Mouse (Mus musculus) macrophage (primary cell): ENCODE results near the gene Ggt6. TPM values are rescaled to one million over a fixed set of nuclear protein-coding genes. Genes with fewer than 3 reads are reported as not detected.

Experiments
- H3K27ac ChIP-seq: fragments of 350-480 bp; formaldehyde crosslinking; 2 replicates; pipeline ENCODE4 v1.9.0; 2021
- H3K36me3 ChIP-seq: fragments of 350-480 bp; formaldehyde crosslinking; 2 replicates; pipeline ENCODE4 v1.9.0; 2021; ENCODE audit errors: inconsistent target
- H3K4me3 ChIP-seq: fragments of 350-480 bp; formaldehyde crosslinking; 2 replicates; pipeline ENCODE4 v1.9.0; 2021; ENCODE audit errors: inconsistent target
- H3K79me2 ChIP-seq: fragments of 350-480 bp; formaldehyde crosslinking; 2 replicates; pipeline ENCODE4 v1.9.0; 2021; ENCODE audit errors: inconsistent target
- WGBS: methylation state at CpG from one replicate; pipeline ENCODE4 v1.1.7; 2026; ENCODE audit warnings: inconsistent platforms; ENCODE audit not compliant: missing documents; 5-methylcytosine and 5-hydroxymethylcytosine counted together
- polyA plus RNA-seq: library from polyadenylated mRNA; stranded (reverse); fragments of 250-400 nt; gene quantifications from 3 replicates; pipeline ENCODE4 v1.2.4, GENCODE M21; 2018; ENCODE audit warnings: inconsistent platforms

The Ggt6 gene
- polyA plus RNA-seq, 1 experiment from 2014 or later, result not detected

- 53% methylated on average over 5 of the region's 5 CpGs for WGBS
- Histone ChIP-seq H3K4me3 (no peak overlapping the region), H3K36me3 (no peaks in the 10 kb centered on the region), H3K79me2 (no peaks in the 10 kb centered on the region), H3K27ac (no peak overlapping the region)
These were observed 33.9 kb downstream of the Ggt6 start for GRCm38 (mm10) chr11:72469217-72469616.

- Histone ChIP-seq H3K79me2 (no peaks in the 10 kb centered on the region), H3K4me3 (no peak overlapping the region), H3K36me3 (no peaks in the 10 kb centered on the region), H3K27ac (no peak overlapping the region)
- WGBS, result 59% methylated on average over 4 of the region's 4 CpGs
These were observed 34.7 kb downstream of the Ggt6 start for GRCm38 (mm10) chr11:72470004-72470403.

- Histone ChIP-seq H3K4me3 (no peak overlapping the region), H3K79me2 (no peaks in the 10 kb centered on the region), H3K27ac (no peak overlapping the region), H3K36me3 (no peaks in the 10 kb centered on the region)
- 97% methylated on average over 6 of the region's 6 CpGs for WGBS
These were observed 36.1 kb downstream of the Ggt6 start for GRCm38 (mm10) chr11:72471381-72471780.

GRCm38 (mm10) chr11:72473540-72473939, 38.2 kb downstream of the Ggt6 start:
- 86% methylated on average over 1 of the region's 4 CpGs for whole genome bisulfite sequencing
- Histone ChIP-seq H3K36me3 (no peaks in the 10 kb centered on the region), H3K79me2 (no peaks in the 10 kb centered on the region), H3K4me3 (no peak overlapping the region), H3K27ac (no peak overlapping the region)

- WGBS, result 85% methylated on average over 2 of the region's 3 CpGs
- H3K36me3 ChIP-seq, result no peaks in the 10 kb centered on the region
- no peak overlapping the region for H3K27ac ChIP-seq
- no peaks in the 10 kb centered on the region for H3K79me2 ChIP-seq
- H3K4me3 ChIP-seq, result no peak overlapping the region
These were observed 39.6 kb downstream of the Ggt6 start for GRCm38 (mm10) chr11:72474926-72475325.

GRCm38 (mm10) chr11:72475408-72475807, 40.1 kb downstream of the Ggt6 start:
- Histone ChIP-seq H3K79me2 (no peaks in the 10 kb centered on the region), H3K4me3 (no peak overlapping the region)

DNA sequence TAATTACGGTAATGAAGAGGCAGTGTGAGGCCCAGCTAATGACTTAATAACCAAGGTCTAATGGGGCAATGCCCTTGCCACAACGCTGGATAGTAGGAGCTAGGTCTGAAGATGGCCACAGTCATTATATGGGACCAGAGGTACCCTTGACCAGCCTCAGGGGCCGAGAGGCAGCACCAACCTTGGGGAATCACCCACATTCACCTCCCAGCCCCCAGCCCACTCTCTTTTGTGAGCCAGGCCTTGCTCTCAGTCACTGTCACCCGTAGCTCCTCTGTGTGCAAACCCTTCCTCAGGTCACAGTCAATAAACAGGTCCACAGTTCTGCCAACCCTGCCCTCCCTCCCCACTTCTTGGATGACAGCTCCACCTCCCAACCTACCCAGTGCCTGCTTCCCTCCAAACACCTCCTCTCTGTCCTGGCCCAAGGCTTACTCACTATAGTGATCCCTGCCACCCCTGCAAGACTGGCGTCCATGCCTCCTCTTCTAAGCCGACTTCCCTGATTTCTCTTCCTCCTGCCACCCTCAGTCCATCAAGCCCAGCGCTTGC, 40.8 kb downstream of the Ggt6 start:
- Histone ChIP-seq H3K79me2 (no peaks in the 10 kb centered on the region), H3K36me3 (no peaks in the 10 kb centered on the region), H3K4me3 (no peak overlapping the region), H3K27ac (no peak overlapping the region)
- WGBS, result 55% methylated on average over 7 of the region's 7 CpGs

More at GRCm38 (mm10) chr11:72475408-72475807, 40.1 kb downstream of the Ggt6 start:
- 46% methylated on average over 7 of the region's 7 CpGs for WGBS
- Histone ChIP-seq H3K27ac (no peak overlapping the region), H3K36me3 (no peaks in the 10 kb centered on the region)

GRCm38 (mm10) chr11:72477182-72477581, 41.9 kb downstream of the Ggt6 start:
- WGBS, result 69% methylated on average over 4 of the region's 5 CpGs

GRCm38 (mm10) chr11:72477653-72478052, 42.3 kb downstream of the Ggt6 start:
- Histone ChIP-seq H3K79me2 (no peaks in the 10 kb centered on the region), H3K4me3 (no peak overlapping the region), H3K27ac (no peak overlapping the region), H3K36me3 (no peaks in the 10 kb centered on the region)
- 88% methylated on average over 1 of the region's 1 CpGs for WGBS

More at GRCm38 (mm10) chr11:72477182-72477581, 41.9 kb downstream of the Ggt6 start:
- no peaks in the 10 kb centered on the region for H3K36me3 ChIP-seq
- H3K27ac ChIP-seq, result no peak overlapping the region
- H3K79me2 ChIP-seq, result no peaks in the 10 kb centered on the region
- H3K4me3 ChIP-seq, result no peak overlapping the region

GRCm38 (mm10) chr11:72478228-72478627, 42.9 kb downstream of the Ggt6 start:
- Histone ChIP-seq H3K4me3 (no peak overlapping the region), H3K36me3 (no peaks in the 10 kb centered on the region), H3K79me2 (no peaks in the 10 kb centered on the region), H3K27ac (no peak overlapping the region)
- WGBS, result 68% methylated on average over 6 of the region's 6 CpGs

DNA sequence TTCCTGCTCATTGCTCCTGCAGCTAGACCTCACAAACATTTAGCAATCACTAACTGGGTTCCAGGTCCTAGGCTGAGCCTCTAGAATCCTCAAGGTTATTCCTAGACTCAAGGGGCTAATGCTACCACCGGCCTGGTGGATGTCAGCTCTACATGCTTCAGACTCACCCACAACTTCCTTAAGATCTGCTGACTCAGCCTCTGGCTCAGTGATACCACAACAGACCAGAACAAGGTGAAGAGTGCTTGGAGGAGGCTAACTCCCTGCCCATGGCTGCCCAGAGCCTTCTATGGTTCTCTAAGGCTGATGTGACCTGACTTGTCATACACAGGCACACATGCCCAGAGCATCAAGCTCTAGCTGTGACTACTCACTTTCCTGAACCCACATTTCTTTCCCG, 44.2 kb downstream of the Ggt6 start:
- Histone ChIP-seq H3K36me3 (no peaks in the 10 kb centered on the region), H3K4me3 (no peak overlapping the region), H3K27ac (no peak overlapping the region), H3K79me2 (no peaks in the 10 kb centered on the region)
- 35% methylated on average over 2 of the region's 2 CpGs for WGBS

DNA sequence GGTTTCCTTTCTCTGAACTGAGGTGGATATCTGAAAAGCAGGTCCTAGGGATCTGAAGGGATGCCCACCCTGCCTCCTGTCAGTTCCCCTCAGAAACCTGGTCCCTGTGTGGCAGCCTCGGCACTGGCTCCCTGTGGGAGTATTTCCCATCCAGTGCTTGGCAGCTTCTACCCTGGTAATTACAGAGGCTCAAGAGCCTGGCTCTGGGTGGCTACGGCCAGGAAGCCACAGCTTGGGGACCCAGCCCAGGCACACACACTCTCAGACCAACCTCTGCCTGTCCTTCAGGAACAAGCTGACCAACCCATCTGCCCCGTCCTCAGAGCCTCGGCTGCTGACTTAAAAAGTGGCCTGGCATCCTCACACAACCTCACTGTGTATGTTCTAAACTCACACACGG, 46.0 kb downstream of the Ggt6 start:
- no peak overlapping the region for H3K27ac ChIP-seq
- WGBS, result 61% methylated on average over 5 of the region's 5 CpGs
- no peaks in the 10 kb centered on the region for H3K79me2 ChIP-seq

DNA sequence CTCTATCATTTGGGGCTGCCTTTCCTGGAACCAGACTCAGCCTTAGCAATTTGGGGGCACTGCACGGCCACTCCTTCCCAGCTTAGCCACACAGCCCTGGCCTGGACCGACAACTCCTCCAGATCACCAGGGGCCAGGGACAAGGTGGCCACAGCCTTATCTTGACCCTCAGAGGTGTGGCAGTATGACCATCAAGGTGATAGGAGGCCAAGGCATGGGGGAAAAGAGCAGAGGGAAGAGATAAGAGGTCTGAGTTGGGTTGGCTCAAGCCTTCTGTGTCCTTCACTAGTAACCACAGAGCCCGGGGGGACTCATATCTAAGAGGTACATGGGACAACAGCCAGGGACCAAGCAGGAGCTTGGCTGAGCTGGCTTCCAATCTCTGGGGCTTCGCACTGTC, 46.6 kb downstream of the Ggt6 start:
- H3K27ac ChIP-seq, result no peak overlapping the region

More for the DNA sequence above, 46.0 kb downstream of the Ggt6 start:
- H3K36me3 ChIP-seq, result no peaks in the 10 kb centered on the region
- H3K4me3 ChIP-seq, result no peak overlapping the region

DNA sequence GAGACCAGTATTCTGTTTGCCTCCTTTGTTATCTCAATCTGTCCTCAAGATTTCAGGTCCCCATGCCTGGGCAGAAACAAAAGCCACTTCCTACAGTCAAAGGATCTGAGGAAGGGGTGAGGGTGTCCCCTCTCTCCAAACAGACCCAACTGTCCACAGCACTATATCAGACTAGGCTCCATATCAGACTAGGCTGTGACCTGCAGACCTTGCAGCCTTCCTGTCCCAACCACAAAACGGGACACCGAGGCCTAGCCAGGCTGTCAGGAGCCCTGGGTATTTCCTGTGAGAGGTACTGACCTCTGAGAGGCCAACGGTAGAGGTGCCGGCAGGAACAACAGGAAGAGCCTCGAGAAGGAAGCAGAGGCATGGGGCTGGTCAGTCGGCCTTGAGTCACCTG, 49.2 kb downstream of the Ggt6 start:
- Histone ChIP-seq H3K4me3 (no peak overlapping the region), H3K27ac (no peak overlapping the region), H3K36me3 (no peaks in the 10 kb centered on the region), H3K79me2 (no peaks in the 10 kb centered on the region)
- WGBS, result 18% methylated on average over 6 of the region's 6 CpGs

More for the DNA sequence above, 46.6 kb downstream of the Ggt6 start:
- Histone ChIP-seq H3K79me2 (no peaks in the 10 kb centered on the region), H3K4me3 (no peak overlapping the region), H3K36me3 (no peaks in the 10 kb centered on the region)
- 62% methylated on average over 4 of the region's 4 CpGs for WGBS

DNA sequence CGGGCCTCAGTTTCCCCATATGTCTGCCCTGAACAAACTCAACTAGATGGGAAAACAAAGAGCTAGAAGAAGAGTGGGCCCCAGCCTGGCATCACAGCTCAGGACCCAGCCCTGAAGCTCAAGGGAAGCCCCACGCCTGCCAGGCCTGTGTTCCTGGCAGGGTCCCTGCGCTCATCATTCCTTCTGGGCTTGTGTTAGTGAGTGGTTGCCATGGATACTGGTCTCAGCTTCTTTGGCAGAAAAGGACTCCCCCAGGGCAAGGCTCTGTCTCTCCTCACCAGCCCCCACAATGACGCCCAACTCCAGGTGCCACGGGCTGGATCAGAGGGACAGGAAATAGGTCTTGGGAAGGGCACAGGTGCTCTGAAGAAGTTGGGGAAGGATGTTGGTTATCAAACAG, 49.8 kb downstream of the Ggt6 start:
- 46% methylated on average over 5 of the region's 5 CpGs for WGBS
- no peaks in the 10 kb centered on the region for H3K36me3 ChIP-seq
- H3K4me3 ChIP-seq, result no peak overlapping the region
- H3K79me2 ChIP-seq, result no peaks in the 10 kb centered on the region
- no peak overlapping the region for H3K27ac ChIP-seq

DNA sequence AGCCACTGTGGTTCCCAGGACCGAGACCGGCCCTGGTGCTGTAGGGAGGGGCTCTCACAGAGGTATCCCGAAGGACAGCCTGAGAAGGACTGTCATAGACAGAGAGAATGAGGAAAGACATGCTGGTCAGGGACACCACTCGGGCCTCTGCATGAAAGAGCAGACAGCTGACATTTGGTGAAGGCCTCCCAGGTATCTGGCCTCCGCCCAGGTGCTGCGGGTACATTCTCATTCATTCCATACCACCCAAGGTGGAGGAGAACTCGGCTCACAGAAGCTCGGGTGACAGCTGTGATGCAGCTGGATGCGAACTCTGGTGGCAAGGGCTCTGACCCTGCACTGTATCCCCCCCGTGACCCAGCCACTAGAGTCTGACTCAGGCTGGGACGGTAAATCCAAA, 50.6 kb downstream of the Ggt6 start:
- Histone ChIP-seq H3K79me2 (no peaks in the 10 kb centered on the region), H3K4me3 (no peak overlapping the region), H3K36me3 (no peaks in the 10 kb centered on the region), H3K27ac (no peak overlapping the region)
- 72% methylated on average over 11 of the region's 11 CpGs for WGBS
